Mouse (Mus musculus) spleen, adult 18-20 months (tissue): ENCODE measurements around the gene Frmd6.

Experiments
- DNase-seq, 2 experiments: peaks; one replicate each; pipeline ENCODE4 v3.0.0; 2022; ENCODE audit warnings: mixed read lengths in 2 of 2

Gene Frmd6

GRCm38 (mm10) chr12:70855678-70856077 lies 30.4 kb downstream of the Frmd6 start:
- no peak for DNase-seq

- no peak for DNase-seq
Observed at GRCm38 (mm10) chr12:70856776-70857175, 31.5 kb downstream of the Frmd6 start.

GRCm38 (mm10) chr12:70863281-70863680 lies 38.0 kb downstream of the Frmd6 start:
- no peak for DNase-seq

- no peak for DNase-seq
Observed at GRCm38 (mm10) chr12:70867780-70868179, 42.5 kb downstream of the Frmd6 start.

GRCm38 (mm10) chr12:70868190-70868987 lies 43.1 kb downstream of the Frmd6 start:
- DNase-seq = no peak

- DNase-seq = no peak
Observed at GRCm38 (mm10) chr12:70868988-70869291, 43.6 kb downstream of the Frmd6 start.

GRCm38 (mm10) chr12:70873544-70873943 lies 48.2 kb downstream of the Frmd6 start:
- DNase-seq = no peak

- no peak for DNase-seq
Observed at GRCm38 (mm10) chr12:70876270-70876998, 51.1 kb downstream of the Frmd6 start.

- DNase-seq = no peak
Observed at GRCm38 (mm10) chr12:70877926-70878710, 52.8 kb downstream of the Frmd6 start.

GRCm38 (mm10) chr12:70880396-70880975 lies 55.2 kb downstream of the Frmd6 start:
- DNase-seq = no peak

- no peak for DNase-seq
Observed at GRCm38 (mm10) chr12:70881340-70881739, 56.0 kb downstream of the Frmd6 start.

- DNase-seq = no peak
Observed at GRCm38 (mm10) chr12:70881854-70882253, 56.5 kb downstream of the Frmd6 start.

GRCm38 (mm10) chr12:70883141-70883540 lies 57.8 kb downstream of the Frmd6 start:
- DNase-seq = no peak

GRCm38 (mm10) chr12:70884113-70884512 lies 58.8 kb downstream of the Frmd6 start:
- no peak for DNase-seq

- no peak for DNase-seq
Observed at GRCm38 (mm10) chr12:70884973-70885372, 59.7 kb downstream of the Frmd6 start.

- no peak for DNase-seq
Observed at GRCm38 (mm10) chr12:70885576-70885975, 60.3 kb downstream of the Frmd6 start.

GRCm38 (mm10) chr12:70890405-70890804 lies 65.1 kb downstream of the Frmd6 start:
- DNase-seq = no peak

- DNase-seq = no peak
Observed at GRCm38 (mm10) chr12:70890874-70891470, 65.7 kb downstream of the Frmd6 start.

GRCm38 (mm10) chr12:70895275-70895674 lies 70.0 kb downstream of the Frmd6 start:
- no peak for DNase-seq

GRCm38 (mm10) chr12:70896068-70896467 lies 70.8 kb downstream of the Frmd6 start:
- no peak for DNase-seq

- no peak for DNase-seq
Observed at GRCm38 (mm10) chr12:70897434-70897833, 72.1 kb downstream of the Frmd6 start.

- no peak for DNase-seq
Observed at GRCm38 (mm10) chr12:70898450-70898849, 73.1 kb downstream of the Frmd6 start.

GRCm38 (mm10) chr12:70904471-70904870 lies 79.2 kb downstream of the Frmd6 start:
- no peak for DNase-seq
